Mouse (Mus musculus) skeletal muscle tissue, postnatal 0 days (tissue): ENCODE measurements around the gene Pelo. TPM values are rescaled to one million over a fixed set of nuclear protein-coding genes. Genes with fewer than 3 reads are reported as not detected.

Experiments used
- polyA plus RNA-seq: library from polyadenylated mRNA; unstranded; fragments of >200 nt; fragmentation: Nextera tagmentation; extraction: Ambion mirVana; gene quantifications from 2 replicates; pipeline ENCODE4 v1.2.1, GENCODE M21; 2015

Pelo gene
- polyA plus RNA-seq = 3.0 and 4.0 TPM in 2 replicates

GRCm38 (mm10) chr13:115090069-115090976, at the start of gene Pelo:
Pelo (minus strand) TSS chr13:115090186.

GRCm38 (mm10) chr13:115101355-115102191, 11.6 kb upstream of the Pelo start, which contains the start of the genes Gm49395 and Itga1:
Gm49395 (minus strand) TSS chr13:115101921.
Itga1 (minus strand) TSS chr13:115101964.

Other genes with a start within 250 kb of the Pelo start
- gene Itga2, start 158.1 kb downstream of the Pelo start, polyA plus RNA-seq = 2.8 and 3.2 TPM in 2 replicates
- gene Gm49395, start 11.7 kb upstream of the Pelo start, polyA plus RNA-seq = 3.8 and 3.9 TPM in 2 replicates
- 10.2 and 11.0 TPM in 2 replicates for gene Itga1, start 11.8 kb upstream of the Pelo start, polyA plus RNA-seq